Mouse (Mus musculus) hematopoietic stem cell, adult 5-6 weeks (primary cell): Measurements from ENCODE around the gene Pno1. TPM values are rescaled to one million over a fixed set of nuclear protein-coding genes. Genes with fewer than 3 reads are reported as not detected.

ENCODE experiments used
- ATAC-seq, 2 experiments: fragments of 125-278 bp in 1 of 2; replicated peaks in 1 of 2; 2 replicates each; pipeline ENCODE4 v1.8.0; 2016 to 2017; ENCODE audit warnings: inconsistent platforms in 2 of 2, mild to moderate bottlenecking in 2 of 2, moderate number of reproducible peaks in 2 of 2, low read depth in 1 of 2, moderate TSS enrichment in 1 of 2; ENCODE audit not compliant: low FRiP score in 2 of 2, poor library complexity in 2 of 2, severe bottlenecking in 2 of 2, insufficient read depth in 1 of 2, low TSS enrichment in 1 of 2
- total RNA-seq: library from RNA; stranded (forward); fragments of 172-1452, 232-1000 nt; gene quantifications from 2 replicates; pipeline ENCODE4 v1.2.3, GENCODE M21; 2017

Gene Pno1
- total RNA-seq, 1 experiment from 2014 or later: 101 TPM

GRCm38 (mm10) chr11:17188786-17189185 lies 22.6 kb downstream of the Pno1 start:
- ATAC-seq: no peak

GRCm38 (mm10) chr11:17187649-17188048 lies 23.7 kb downstream of the Pno1 start:
- no peak for ATAC-seq

- no peak for ATAC-seq
These were observed 28.2 kb downstream of the Pno1 start for GRCm38 (mm10) chr11:17183165-17183564.

DNA sequence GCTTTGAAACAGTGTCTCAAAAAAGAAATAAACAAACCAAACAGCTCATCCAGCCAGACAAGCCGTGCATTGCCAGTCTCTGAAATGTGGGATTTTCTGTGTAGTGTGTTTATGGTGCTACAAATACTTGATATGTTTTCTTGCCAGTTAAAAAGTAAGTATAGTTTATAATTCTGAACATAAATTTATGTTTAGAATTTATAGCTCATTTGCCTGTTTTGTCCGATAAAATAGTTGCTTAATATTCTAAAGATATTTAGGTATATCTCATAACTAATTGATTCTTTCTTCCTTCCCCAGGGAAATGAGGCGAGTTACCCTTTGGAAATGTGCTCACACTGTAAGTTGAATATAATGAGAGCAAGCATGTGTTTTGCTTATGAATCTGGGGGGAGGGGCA lies 29.6 kb downstream of the Pno1 start, which contains the start of gene Wdr92:
TSS of gene Wdr92 (plus strand) at position 301 of the 400 bp plus-strand sequence.
- no peak for ATAC-seq

DNA sequence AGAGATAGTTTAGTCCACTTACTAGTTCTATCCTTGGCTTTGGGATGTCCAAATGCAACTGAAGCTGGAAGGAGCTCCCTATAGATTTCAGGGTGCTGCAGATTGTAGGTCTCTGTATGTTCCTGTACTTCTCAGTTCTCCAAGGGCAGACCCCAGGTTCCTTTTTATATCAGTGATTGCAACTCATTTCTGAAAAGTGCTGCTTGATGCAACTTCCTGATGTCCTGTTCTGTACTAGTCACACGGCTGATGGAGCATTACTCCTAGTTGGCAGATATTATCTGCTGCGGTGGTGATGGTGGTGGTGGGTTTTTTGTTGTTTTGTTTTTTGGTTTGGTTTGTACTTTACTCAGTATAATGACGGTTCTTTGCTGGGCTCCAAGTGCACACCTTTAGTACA lies 30.6 kb downstream of the Pno1 start:
- peak in 1 of 2 experiments; percentile 74; a peak in 1 of 4 replicates for ATAC-seq

- no peak for ATAC-seq
These were observed 34.7 kb downstream of the Pno1 start for GRCm38 (mm10) chr11:17176638-17177037.

- ATAC-seq: no peak
These were observed 39.1 kb downstream of the Pno1 start for GRCm38 (mm10) chr11:17172300-17172699.

- ATAC-seq: no peak
These were observed 40.2 kb downstream of the Pno1 start for GRCm38 (mm10) chr11:17170938-17171729.

DNA sequence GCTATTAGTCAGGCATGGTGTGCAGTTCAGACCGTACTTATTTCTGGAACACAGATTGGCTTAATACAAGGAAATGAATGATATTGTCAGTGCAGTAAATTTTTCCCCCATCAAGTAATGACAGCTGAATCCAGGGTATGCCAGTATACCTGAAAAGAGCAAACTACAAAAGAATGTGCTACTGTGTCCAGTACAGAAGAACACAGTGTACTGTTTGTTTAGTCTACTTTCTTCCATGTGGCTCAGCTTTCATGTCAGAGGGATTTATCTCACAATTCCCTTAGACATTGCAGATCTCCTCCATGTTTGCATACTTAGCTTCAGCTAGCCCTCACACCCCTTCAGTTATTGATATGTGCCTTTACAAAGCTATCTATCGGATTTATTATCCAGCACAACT lies 42.1 kb downstream of the Pno1 start:
- no peak for ATAC-seq

DNA sequence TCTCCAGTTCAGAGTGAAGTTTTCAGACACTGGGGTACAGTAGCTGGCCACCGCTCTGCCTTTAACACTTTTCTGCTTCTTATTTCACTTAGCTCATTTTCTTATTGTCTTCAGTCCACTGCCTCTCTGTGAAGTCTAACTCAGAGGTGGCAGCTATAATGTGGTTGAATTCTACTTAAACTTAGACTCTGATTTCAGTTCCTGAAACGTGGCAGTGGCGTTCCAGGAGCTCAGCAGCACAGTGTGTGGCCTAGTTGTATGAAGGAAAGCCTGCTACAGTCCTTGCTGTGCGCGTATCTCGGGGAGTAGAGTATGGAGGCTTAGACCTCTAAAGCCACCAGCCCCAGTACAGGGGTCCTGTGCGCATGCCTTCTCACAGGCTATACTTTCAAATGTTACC lies 44.7 kb downstream of the Pno1 start:
- ATAC-seq: peak; percentile 28 to 29; a peak in 2 of 4 replicates

DNA sequence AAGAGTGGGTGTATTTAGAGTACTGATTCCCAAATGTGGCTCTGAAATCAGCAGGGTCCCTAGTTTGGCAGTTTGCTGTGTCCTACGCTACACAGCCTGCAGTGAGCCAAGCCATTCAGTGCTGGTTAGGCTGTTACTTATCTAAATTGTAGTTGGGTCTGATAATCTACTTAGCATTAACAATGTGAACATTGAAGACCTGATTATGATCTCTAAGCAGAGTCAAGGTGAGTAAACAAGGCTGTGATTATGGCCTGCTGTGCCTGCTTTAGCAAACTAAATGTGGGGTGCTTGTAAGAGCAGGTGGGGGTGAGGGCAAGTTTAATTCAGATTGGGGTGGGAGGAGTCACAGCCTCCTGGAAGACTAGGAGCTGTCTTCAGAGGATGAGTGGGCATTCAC lies 47.4 kb downstream of the Pno1 start:
- no peak for ATAC-seq

DNA sequence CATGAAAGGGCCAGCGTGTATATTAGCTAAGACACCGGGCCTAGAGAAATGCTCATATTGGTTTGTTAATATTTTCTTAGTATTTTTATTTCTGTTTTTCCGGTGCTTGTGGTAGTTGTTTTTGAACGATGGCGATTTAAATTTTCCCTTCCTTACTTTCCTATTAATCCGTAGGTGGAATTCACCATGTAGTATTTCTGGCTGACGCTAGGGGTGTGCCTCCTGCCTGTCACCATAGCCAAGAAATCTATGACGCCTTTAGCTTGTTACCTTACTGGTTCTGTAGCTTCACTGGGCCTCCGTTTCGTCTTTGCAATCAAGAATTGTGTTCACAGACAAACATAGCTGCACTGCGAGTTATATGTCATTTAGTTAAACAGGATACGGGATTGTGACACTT lies 51.1 kb downstream of the Pno1 start:
- ATAC-seq: peak; percentile 74 to 77

- ATAC-seq: peak in 1 of 2 experiments; percentile 5; a peak in 1 of 4 replicates
These were observed 51.6 kb downstream of the Pno1 start for GRCm38 (mm10) chr11:17159738-17160241.

- ATAC-seq: peak; percentile 89 to 90
These were observed 52.3 kb downstream of the Pno1 start, which contains the start of gene Ppp3r1 for GRCm38 (mm10) chr11:17158858-17159737. Ppp3r1 (plus strand) TSS chr11:17159263.

Other genes starting within 250 kb of the Pno1 start
- gene Cnrip1, start 160.0 kb downstream of the Pno1 start, total RNA-seq: 17.6 and 23.3 TPM in 2 replicates
- 166 and 168 TPM in 2 replicates for gene Plek, start 159.2 kb downstream of the Pno1 start, total RNA-seq
- gene Ppp3r1, start 52.3 kb downstream of the Pno1 start, total RNA-seq: 57.2 and 94.9 TPM in 2 replicates
- 25.8 and 28.3 TPM in 2 replicates for gene Wdr92, start 29.5 kb downstream of the Pno1 start, total RNA-seq
- gene C1d, start 46.0 kb upstream of the Pno1 start, total RNA-seq: 88.7 and 92.7 TPM in 2 replicates